Mouse (Mus musculus) gastrocnemius, postnatal 25 days (tissue): ENCODE results near the gene Rln3. TPM values are rescaled to one million over a fixed set of nuclear protein-coding genes. Genes with fewer than 3 reads are reported as not detected.

Source experiments
- DNase-seq: peaks from one replicate; pipeline ENCODE4 v3.0.0; 2022
- total RNA-seq, 2 experiments: library from RNA; stranded (reverse); gene quantifications; 1 replicate in 1 of 2; 2 replicates in 1 of 2; pipeline ENCODE4 v1.2.3; 2021

Gene Rln3
- total RNA-seq, 2 experiments from 2014 or later = not detected

GRCm38 (mm10) chr8:84065037-84065436, 20.2 kb upstream of the Rln3 start, which contains the start of gene Gm10643:
TSS of gene Gm10643 (minus strand) at chr8:84065137.
- DNase-seq = no peak

DNA sequence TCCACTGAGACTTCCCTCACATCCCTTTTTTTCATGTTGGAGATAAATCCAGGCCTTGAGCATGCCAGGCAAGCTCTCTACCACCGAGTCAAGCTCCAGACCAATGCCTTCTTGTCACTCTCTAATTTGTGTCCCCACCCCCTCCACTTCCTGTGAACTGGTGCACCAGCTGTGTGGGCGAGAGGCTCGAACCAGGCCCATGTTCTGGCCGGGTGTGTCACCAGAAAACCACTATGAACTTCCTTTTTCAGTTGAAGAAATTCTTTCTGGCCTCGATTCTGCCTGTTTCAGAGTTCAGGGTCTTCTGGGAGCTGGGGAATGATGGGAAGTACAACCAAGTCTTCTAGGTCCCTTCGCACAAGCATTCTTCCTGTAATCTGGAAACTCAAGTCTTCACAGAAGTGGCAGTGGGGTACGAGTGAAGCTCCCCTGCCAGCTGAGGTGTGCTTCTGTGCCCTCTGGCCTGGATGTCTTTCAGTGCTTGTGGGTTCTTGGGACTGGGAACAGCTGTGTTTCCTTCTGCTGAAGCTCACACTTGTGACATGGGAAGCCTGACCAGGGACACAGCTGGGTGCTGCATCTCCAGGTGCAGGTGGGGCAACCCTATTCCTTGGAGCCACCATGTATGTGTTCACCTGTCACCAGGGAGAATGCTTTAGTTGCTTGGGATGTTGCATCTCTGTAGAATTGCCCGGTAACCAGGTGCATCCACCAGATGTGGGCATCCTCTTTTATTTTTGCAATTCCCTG, 19.2 kb upstream of the Rln3 start:
- no peak for DNase-seq

- no peak for DNase-seq
Observed at GRCm38 (mm10) chr8:84060245-84060644, 15.4 kb upstream of the Rln3 start.

DNA sequence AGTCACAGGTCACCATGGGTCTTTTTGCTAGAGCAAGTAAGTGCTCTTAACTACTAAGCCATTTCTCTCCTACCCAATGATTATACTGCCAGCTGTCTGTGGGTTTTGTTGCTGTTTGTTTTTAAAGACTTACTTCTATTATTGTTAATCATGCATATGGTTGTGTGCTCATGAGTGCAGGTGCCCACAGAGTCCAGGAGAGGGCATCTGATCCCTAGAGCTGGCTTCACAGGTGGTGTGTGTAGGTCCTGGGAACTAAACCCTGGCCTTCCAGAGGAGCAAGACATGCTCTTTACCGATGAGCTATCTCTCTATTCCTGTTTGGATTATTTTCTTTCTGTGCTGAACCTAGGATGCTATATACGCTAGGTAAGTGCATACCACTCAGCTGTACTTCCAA, 14.4 kb upstream of the Rln3 start:
- no peak for DNase-seq

DNA sequence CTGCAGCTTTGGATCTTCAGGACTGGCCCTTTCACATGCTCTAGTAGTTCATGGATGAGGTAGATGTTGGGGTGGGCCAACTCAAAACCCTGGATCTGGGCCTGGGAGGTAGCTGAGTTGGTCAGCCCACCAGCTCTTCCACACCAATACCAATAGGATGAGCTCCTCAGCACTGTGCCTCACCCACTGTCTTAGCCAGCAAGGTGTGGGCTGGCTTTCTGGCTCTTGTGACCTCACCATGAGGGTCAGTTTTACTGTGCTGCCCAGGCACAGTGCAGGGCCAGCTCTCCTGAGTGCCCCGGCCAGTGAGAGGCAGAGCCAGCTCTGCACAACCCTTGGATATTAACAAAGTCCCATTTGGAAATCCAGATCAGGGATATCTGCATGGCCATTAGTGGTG, 13.0 kb upstream of the Rln3 start:
- DNase-seq = no peak

DNA sequence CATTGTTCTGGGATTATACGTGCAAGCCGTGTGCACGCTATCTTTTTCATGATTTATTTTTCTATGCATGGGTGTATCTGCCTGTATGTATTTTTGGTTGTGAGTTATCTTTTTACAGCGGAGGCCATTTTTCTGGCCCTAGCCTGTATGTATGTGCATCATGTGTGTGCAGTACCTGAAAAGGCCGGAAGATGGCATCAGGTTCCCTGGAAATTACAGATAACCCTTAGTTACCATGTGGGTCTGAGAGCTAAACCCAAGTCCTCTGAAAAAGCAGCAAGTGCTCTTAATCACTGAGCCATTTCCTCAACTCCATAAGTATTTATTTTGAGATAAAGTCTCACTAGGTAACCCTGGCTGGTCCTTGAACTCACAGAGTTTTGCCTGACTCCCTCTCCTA, 8.4 kb upstream of the Rln3 start:
- no peak for DNase-seq

DNA sequence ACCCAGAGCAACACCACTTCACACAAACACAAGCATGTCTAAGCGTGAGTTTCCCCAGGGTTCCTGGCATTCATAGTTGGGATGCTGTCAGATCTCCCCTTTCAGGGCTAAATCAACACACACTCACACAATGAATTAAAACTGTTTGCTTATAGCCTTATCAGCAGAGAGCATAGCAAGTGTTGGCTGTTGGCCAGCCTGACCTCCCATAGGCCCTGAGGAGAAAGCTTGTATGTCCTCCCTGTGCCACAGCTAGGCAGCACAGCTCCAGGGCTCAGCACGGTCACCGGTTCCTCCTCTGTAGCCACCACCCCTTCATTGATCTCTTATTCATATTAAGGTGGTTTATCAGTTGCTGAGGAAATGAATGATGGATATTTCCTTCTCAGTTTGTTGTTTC, 7.9 kb upstream of the Rln3 start:
- DNase-seq = no peak

DNA sequence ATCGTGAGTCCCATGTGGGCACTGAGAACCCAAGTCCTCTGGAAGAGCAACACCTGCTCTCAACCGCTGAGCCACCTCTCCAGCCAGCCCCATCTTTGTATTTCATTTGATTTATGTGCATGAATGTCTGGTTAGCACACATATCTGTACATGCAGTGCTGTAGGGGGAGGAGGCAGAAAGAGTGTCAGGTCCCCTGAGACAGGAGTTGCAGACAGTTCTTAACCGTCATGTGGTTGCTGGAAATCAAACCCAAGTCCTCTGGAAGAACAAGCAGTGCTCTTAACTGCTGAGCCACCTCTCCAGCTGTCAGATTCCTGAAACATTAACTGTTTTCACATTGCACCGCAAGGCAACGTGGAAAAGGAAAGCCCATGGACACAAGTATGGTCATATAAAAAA, 3.4 kb upstream of the Rln3 start:
- DNase-seq = no peak

DNA sequence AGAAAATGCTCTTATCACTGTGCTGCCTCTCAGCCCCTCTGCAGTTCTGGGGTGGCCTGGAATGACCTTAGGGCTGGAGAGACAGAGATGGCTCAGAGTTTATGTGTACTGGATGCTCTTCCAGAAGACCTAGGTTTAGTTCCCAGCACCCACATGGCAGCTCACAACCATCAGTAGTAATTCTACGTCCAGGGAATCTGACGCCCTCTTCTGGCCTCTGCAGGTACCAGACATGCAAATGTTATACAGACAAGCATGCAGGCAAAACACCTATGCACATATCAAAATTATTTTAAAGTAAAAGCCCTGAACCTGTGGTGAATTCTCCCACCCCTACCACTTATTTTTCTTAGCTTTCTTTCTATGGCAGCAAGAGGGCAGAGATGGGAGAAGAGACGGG, 1.7 kb upstream of the Rln3 start:
- DNase-seq = no peak

- DNase-seq = no peak
Observed at GRCm38 (mm10) chr8:84044103-84044502, 697 bp downstream of the Rln3 start.

- no peak for DNase-seq
Observed at GRCm38 (mm10) chr8:84042948-84043342, 1.9 kb downstream of the Rln3 start.

DNA sequence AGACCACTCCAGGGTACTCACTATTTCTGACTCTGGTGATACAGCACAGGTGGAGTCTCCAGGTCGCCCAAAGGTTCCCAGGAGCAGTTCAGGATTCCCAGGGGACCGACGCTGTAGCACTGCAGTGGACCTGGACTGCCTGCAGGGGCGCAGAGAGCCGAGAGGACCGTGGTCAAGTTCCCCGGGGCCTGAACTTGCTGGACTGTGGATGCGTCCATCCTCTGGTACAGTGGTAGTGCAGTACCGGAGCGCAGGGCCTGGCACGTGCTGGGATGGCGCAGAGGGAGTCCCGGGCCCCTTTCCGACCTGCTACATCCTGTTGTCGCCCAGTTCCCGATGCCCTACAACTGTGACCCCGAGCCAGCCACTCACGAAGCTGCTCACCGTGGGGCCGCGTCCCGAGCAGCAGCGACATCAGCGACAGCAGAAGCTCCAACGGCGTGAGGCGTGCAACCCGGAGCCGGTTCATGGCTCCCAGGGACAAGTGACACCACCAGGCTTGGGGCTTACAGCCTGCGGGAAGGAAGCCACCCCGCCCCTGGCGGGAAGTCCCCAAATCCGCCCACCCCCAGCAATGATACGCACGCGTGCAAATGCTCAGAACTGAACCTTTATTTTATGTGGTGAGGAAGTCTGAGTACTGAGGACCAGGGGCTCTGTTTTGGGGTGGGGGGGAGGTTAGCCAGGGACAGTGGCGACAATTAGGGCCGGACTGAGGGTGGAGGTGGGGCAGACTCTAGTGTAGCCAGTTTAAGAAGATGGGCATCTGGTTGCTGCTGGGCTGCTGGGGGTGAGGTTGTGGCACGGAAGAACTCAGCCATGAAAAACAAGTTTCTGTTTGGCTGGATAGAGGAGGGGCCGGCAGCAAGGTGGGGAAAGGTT, 2.5 kb downstream of the Rln3 start, which contains the start of gene Il27ra:
Il27ra (minus strand) TSS at position 524 of the 882 bp plus-strand sequence.
- DNase-seq = peak; percentile 57

DNA sequence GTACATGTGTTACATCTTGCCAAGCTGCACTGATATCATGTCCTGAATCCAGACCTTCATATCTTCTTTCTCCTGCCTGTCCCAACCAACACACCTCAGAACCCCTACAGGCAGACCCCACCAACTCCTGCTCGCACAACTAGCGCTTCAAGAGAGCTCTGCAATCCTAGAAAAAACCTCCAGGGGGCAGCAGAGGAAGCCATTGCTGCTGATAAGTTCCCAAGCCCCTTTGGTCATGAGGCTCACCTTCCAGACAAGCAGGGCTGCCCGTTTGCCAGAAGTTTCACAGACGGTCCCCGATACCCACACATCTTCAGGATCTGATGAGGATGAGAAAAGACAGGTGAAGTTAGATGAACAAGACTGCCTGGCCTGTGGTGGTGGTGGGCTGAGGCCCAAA, 5.8 kb downstream of the Rln3 start:
- peak; percentile 39 for DNase-seq

DNA sequence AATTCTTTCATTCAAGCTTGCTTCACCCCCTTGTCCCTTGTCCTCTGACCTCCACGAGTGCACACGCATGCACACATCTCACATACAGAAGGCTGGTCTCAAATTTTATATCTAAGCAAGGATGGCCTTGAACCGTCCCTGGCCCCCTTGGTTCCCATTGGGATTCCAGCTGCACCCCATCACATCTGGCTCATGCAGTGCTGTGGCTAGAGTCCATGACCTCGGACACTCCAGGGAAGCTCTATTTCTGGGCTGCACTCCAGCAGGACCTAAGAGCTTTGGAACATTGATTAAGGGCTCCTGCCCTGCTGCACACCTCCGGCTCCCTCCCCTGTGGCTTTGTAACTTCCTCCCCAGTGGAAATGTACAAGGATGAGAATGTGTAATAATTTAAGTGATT, 6.8 kb downstream of the Rln3 start:
- DNase-seq = no peak

GRCm38 (mm10) chr8:84032777-84033176, 12.0 kb downstream of the Rln3 start:
- DNase-seq = no peak

DNA sequence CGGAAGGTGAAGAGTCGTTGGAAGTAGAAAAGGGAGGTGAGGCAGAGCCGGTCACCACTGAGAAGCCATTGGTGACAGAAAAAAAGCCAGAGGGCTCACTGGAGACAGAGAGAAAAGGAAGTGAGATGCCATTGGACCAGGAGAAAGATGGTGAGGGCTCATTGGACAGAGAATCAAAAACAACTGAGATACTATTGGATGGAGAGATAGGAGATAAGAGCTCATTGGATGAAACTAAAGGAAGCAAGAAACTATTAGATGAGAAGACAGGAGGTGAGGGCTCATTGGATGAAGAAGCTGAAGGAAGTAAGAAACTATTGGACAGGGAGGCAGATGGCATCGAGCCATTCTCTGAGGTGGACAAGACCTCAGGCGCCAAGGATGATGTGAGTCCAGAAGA, 15.5 kb downstream of the Rln3 start:
- DNase-seq = no peak

DNA sequence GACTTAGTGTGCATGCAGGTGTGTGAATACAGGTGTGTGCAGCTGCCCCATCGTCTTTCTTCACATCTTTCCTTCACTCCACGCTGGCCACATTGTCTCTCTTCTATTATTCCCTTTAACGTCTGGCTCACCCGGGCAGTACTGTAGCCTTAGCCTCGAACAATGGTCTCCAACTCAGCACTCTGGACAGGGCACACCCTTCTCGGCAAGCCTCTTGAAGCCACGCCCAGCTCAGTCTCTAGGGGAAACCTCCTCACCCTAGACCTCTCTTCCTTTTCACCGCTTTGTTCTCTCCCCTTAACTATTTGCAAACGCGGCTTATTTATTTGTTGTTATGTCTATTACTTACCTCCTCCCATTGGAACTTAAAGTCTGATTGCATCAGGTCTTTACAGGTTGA, 17.4 kb downstream of the Rln3 start:
- DNase-seq = no peak

DNA sequence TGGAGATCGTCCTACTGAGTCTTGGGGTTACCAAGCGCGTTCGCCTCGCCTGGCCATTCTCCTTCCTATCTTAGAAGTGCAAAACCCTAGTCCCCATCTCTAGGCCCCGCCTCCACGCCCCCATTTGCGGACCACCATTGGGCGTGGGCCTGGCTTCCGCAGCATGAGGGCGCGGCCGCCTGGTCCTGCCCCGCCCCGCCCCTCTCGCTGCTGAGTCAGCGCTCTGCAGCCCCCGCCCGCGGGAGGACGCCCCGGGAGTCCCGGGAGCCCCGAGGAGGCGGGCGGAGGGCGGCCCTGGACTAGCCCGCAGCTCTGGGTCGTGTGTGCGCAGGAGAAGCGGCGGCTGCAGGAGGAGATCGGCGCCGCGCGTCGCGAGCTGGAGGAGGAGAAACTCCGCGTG, 18.9 kb downstream of the Rln3 start:
- DNase-seq = peak; percentile 62

- DNase-seq = no peak
Observed at GRCm38 (mm10) chr8:84024171-84024570, 20.6 kb downstream of the Rln3 start.

DNA sequence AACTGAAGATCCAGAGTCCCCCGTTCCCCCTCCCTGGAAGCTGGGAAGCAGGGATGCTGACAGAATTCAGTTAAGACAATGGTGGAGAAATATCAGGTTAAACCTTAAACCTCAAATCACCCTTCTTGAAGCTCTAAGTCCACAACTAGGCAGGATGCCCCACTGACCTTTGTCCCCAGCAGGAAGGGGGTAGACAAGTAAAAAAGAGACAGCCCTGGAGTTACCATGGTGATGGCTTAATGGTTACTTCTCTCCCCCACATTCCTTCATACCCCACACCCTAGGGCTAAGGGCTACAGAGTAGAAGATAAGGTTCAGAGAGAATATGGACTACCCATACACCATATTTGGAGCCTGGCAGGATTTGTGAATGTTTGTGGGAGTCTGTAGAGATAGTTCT, 21.2 kb downstream of the Rln3 start:
- DNase-seq = no peak

DNA sequence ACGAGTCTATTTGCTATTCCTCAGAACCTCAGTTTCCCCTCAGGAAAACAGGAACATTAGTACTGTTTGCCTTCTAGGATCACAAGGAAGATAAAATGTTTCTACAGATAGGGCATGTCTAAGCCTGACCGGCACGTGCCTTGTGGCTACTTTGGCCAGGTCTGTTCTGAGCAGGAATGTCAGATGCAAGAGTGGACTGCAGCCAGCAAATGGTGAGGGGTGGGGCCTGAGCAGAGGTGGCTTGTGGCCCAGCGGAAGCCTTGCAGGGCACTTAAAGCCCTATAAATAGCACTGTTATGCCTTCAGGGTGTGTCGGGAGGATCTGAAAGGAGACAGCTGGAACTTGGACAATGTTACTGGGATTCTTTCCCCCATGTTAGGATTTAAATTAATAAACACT, 21.7 kb downstream of the Rln3 start:
- DNase-seq = peak; percentile 76

DNA sequence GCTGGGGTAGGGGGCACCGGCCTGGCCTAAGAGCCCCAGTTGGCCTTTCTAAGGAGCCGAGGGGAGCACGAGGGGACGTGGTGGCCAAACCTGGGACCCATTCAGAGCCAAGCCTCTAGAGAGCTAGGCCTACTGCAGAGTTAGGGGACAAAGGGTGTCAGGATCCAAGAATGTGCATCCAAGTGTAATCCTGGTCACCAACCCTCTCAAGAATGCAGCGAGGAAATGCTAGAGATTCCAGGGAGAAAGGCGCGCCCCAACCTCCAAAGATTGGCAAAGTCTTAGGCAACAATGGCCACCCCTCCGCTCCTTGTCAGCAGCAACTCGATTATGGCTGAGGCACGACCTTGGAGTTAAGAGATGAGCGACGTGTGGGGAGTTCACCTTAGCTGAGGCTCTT, 23.2 kb downstream of the Rln3 start:
- DNase-seq = no peak

- no peak for DNase-seq
Observed at GRCm38 (mm10) chr8:84021096-84021495, 23.7 kb downstream of the Rln3 start, which contains the start of gene Palm3. TSS of gene Palm3 (plus strand) at chr8:84021471.
